Mouse (Mus musculus): ENCODE measurements around the gene Gramd1c.

DNA sequence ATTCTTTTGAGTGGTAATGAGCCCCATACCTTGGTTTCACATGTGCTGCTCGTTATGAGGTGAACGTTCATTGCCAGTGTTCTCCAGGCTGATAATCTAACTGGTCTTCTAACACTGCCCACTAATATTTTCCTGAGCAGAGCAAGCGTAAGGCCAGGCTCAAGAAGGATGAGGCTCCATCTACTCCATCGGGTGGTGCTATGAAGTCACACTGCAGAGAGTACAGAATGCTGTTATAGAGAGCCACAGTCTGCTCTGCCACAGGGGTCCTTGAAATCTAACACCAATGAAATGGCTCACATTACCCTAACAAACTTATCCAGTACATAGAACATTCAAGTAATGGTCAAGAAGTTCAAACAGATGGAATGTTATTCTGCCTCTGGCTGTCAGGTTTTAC, 105.1 kb downstream of the Gramd1c start:
- TF ChIP-seq CTCF (IDR thresholded peaks at IDR 0.05; ENCODE audit: borderline replicate concordance, insufficient read depth, low read depth, low read length): no peak
- no peak for TF ChIP-seq POLR2A (IDR thresholded peaks at IDR 0.05; ENCODE audit: borderline replicate concordance, insufficient read depth, low read length)

Measured in cerebellum, adult 2 months (tissue).